Mouse (Mus musculus) cerebellum, adult 18-20 months (tissue): ENCODE results near the gene Acsm1.
"Not testable (repeated sequence)": the region's sequence is repeated elsewhere in the genome, so short reads cannot be mapped to it uniquely, and the experiment has no call there.

Source experiments
- DNase-seq, 2 experiments: peaks; one replicate each; pipeline ENCODE4 v3.0.0; 2021

Acsm1 gene

DNA sequence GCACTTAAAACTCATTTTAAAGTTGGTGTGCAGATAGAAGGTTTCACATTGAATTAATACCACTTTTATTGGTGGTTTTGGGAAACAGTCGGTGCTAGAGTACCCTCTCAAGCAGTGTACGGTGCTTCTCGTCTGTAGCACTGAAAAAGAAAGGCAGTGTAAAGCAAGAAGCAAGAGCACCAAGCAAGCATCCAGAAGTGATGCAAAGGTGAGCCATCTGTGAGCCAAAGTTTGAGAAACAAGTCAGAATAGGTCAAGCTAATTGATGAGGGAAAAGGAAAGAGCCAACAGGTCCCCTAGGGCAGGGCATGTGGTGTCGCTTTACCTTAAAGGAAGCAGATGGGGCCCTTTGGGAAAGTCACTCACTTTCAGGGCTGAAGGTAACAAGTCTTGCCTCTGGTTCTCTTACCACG, at the start of gene Acsm1:
Acsm1 (plus strand) TSS at position 363 of the 413 bp plus-strand sequence.
- no peak for DNase-seq

GRCm38 (mm10) chr7:119559789-119560451, 46.9 kb upstream of the Acsm1 start:
- no peak for DNase-seq

DNA sequence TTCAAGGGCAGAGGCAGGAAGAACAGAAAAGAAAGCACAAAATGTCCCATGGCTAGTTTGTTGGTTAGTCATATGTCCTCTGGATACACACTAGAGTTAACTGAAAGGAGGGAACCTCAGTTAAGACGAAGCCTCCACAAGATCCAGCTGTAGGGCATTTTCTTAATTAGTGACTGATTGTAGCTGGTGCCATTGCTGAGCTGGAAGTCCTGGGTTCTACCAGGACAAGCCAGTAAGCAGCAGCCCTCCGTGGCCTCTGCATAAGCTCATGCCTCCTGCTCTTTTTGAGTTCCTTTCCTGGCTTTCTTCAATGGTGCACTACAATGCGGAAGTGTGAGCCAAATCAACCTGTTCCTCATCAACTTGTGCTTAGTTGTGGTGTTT, 46.4 kb upstream of the Acsm1 start:
- DNase-seq, result no peak

- no peak for DNase-seq
Measured at GRCm38 (mm10) chr7:119561441-119561840, 45.4 kb upstream of the Acsm1 start.

- DNase-seq, result not testable (repeated sequence)
Measured at GRCm38 (mm10) chr7:119562476-119562875, 44.4 kb upstream of the Acsm1 start.

DNA sequence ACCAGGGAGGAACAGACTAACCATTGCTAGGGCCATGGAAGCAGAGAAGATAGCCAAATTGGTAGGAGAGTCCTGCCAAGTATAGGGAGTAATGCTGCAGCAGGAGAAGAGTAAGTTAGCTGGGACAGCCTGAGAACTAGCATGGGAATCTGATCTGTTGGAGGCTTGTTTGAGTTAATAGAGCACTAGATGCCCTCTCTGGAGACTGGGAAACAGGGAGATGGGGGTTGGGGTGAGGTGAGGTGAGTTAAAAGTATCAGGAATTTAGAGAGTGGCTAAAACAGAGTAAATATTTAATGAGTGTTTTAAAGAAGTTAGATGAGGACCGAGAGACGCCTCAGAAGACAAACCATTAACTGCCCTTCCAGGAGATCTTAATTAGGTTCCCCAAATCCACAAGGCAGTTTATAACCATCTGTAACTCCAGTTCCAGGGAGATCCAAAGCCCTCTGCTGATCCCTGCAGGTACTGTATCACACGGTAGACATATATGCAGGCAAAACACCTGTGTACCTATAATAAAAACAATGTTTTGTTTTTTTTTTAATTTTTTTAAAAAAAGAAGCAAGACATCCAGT, 12.2 kb upstream of the Acsm1 start:
- DNase-seq, result no peak

- DNase-seq, result no peak
Measured at GRCm38 (mm10) chr7:119595306-119595705, 11.5 kb upstream of the Acsm1 start.

- no peak for DNase-seq
Measured at GRCm38 (mm10) chr7:119596536-119596935, 10.3 kb upstream of the Acsm1 start.

GRCm38 (mm10) chr7:119601195-119601953, 5.5 kb upstream of the Acsm1 start:
- no peak for DNase-seq

GRCm38 (mm10) chr7:119601954-119602317, 4.9 kb upstream of the Acsm1 start:
- no peak for DNase-seq

GRCm38 (mm10) chr7:119604903-119605483, 1.8 kb upstream of the Acsm1 start:
- DNase-seq, result no peak

DNA sequence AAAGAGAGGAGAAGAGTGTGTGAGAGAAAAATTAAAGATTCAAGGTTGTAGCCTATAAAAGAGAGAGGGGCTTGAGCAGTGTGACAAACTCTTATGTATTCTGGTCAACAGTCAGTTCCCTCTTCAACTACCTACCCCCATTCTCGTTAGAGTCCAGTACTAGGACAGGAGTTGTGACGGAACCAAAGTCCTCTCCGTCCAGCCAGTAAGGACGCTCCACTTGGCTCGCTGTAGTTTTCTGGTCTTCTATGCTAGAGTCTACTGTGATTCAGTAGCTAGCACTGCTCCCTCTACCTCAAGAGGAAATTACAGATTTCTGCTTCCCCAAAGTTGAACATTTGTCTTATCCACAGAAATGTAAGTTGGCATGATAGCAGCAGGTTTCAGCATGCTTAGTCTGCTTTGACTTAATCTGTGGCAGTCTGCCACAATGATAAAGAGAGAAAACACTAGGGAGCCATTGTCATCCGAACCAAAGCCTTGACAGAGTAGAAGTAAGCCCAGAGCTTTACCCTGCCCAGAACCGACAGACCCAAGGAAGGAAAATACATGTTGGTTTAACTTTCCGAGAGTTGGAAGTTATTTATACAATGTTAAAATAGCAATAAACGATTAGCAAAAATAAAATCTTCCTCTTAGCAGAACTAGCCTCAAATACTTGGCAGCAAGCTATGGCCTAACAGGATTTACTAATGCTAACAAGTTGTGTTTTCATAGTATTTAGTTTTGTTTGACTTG, 731 bp upstream of the Acsm1 start:
- no peak for DNase-seq

DNA sequence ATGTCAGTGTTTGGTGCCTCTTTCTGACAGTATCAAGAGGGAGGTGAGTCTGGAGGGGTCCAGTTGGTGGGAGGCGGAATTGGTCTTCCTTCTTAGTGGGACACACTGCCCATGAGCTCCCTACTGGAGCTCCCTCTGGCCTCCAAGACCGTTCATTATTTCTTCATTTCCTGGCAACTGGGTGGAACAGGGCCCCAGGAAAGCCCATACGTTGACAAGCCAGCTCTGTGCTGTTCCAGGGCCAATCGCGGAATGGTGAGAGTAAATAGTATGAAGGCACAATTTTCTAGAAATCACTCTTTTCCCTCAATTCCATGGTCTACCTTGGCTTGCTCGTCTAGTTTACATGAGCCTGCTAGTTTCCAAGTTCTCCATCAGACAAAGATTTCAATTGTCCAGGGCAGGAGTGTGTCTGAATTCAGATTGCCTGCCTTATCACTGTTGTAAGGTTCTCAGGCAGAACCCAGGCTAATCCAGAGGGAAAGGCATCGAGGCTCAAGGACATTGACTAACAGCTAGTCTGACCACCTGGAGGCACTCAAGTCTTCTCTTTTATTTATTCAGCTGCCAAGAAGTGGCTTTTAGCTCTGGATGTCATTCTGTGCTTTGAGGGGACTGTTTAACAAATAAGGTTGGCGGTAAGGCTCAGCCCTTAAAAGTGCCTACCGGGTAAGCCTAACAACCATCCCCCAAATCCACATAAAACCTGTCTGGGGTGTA, 1.1 kb downstream of the Acsm1 start:
- no peak for DNase-seq

DNA sequence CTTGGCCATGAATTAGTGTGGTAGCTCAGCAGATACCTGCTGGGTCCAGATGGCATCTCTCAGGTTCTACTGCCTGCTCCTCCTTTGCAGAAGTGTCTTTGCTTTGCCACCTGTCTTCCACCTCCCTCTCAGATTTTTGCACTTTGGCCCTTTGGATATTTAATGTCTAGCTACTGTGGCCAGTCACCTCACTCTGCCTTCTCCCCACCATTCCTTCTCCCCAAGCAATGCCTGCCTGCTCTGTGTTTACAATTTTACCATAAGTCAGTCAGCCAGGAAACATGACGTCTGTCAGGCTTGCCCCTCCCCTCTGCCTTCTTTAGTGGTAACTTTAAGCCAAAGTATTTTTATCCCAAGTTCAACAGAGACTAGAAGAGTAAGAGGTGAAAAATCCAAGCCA, 9.7 kb downstream of the Acsm1 start:
- no peak for DNase-seq

- DNase-seq, result no peak
Measured at GRCm38 (mm10) chr7:119617593-119617992, 10.8 kb downstream of the Acsm1 start.

DNA sequence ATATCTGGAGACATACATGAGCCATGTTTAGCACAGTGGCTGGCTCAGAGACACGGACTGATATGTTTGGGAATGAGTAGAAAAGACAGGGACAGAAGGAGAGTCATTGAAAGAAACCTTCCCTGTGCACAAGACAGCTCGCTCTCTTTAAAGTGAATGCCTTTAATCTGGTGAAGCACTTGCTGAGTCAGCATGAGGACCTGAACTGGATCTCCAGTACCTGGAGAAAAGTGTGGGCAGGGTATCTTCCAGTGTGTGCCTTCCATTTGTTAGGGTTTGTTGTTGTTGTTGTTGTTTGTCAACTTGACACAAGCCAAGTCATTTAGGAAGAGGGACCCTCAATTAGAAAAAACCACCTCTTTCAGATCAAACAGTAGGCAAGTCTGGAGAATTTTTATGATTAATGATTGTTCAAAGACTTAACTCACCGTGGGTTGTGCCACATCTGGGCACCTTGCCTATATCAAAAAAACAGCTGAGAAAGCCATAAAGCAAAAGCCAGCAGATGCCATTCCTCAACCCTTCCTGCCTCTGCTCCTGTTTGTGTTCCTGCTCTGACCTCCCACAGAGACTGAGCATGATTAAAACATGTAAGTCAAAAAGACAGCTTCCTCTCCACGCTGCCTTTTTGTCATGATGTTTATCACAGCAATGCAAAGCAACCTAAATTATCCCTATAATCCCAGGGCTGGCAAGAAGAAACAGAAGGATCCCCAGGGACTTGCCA, 11.5 kb downstream of the Acsm1 start:
- DNase-seq, result no peak

DNA sequence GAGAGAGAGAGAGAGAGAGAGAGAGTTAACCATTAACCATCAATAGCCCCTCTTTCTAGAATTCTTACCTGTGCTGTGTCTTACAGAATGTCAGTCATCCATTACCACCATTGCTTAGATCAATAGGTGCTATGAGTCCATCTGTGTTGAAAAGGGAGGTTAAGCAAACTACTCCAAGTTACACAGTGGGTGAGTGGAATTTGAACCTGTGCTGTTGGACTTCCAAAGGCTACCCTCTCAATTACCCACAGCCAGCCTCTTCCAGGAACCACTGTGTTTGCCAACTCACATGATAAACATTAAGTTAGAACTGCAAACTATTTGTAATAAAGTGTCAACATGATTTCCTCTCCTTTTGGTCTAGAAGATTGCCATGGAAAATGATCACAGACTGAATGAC, 13.3 kb downstream of the Acsm1 start:
- DNase-seq, result no peak

DNA sequence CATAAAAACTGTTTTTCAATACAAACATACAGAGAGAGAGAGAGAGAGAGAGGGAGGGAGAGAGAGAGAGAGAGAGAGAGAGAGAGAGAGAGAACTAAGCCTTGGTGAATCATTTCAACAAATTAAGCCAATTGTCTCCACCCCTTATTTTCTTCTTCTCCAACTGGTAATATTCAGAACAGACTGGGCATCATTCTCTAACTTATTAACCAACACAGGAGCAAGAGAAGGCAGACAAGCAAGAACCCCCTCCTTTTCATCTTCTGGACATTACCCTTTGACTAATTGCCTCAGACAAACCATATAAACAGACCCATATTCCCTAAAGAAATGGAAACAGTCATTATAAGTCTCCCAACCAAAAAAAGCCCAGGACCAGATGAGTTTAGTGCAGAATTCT, 31.9 kb downstream of the Acsm1 start:
- DNase-seq, result no peak

- no peak for DNase-seq
Measured at GRCm38 (mm10) chr7:119642307-119642706, 35.5 kb downstream of the Acsm1 start.

DNA sequence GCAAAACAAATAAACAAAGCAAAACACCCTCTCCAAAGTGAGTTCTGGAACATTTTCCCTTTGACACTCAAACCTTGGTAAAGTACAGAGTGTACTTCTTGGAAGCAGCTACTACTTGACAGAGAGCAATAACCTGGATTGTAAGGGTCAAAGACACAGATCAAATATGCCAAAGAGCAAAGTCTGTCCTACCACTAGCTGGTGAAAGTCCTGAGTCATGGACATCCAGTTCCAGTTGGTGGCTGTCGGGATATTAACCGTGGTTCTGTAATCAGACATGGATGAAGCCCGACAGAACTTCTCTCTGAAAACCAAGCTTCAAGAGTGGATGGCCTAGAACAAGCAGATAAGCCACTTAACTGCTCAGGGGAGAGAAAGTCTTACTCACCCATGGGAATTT, 61.1 kb downstream of the Acsm1 start:
- no peak for DNase-seq

DNA sequence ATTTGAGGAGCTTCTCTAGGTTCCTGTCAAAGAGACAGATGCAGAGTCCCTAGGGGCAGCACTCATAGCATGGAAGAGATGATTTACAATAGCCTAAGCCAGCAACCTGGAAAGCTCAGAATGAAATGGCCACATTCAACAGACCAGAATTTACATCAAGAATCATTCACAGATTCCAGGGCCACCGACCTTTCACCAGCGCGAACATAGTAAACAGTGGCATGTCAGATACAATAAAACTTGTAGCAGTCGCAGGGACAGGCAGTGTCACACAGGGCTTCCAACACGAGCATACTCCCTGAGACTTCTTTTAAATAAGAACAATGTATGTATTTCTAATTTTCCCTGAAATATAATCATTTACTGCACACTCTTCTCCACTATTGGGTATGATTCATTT, 63.6 kb downstream of the Acsm1 start:
- DNase-seq, result no peak

DNA sequence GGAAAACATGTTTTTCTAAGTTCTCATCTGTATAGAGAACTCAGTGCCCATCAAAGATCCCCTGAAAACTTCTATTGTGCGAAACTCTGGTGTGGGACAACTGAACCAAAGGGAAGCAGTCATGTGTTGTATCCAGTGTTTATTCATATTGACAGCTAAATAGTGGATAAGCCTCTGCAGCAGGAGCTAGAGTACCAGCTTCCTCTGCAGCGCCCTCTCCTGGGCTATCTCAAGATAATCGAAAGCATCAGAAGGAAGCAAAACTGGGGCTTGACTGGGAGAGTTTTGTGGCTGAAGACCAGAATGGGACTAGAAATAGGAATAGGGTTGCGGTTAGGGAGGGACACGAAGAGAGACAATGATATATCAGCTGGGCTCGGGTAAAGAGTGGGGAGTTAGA, 64.1 kb downstream of the Acsm1 start:
- peak; percentile 3 to 6 for DNase-seq
